Mouse (Mus musculus) small intestine, adult 2 months (tissue): ENCODE results near the gene Ube2i. TPM values are rescaled to one million over a fixed set of nuclear protein-coding genes. Genes with fewer than 3 reads are reported as not detected.
A peak's percentile ranks its signal among the peaks of the same experiment; 100 is the strongest.

Experiments
- H3K27ac ChIP-seq: fragments of 200-500 bp; 2 replicates; pipeline ENCODE4 v1.5.1; 2012; ENCODE audit warnings: low read depth, low read length, control low read depth, inconsistent platforms; ENCODE audit not compliant: insufficient read depth
- H3K27me3 ChIP-seq: fragments of 200-500 bp; 2 replicates; pipeline ENCODE4 v1.6.1; 2012; ENCODE audit warnings: mild to moderate bottlenecking, moderate library complexity, low read length, inconsistent platforms; ENCODE audit not compliant: control insufficient read depth, insufficient read depth
- H3K36me3 ChIP-seq: fragments of 200-500 bp; 2 replicates; pipeline ENCODE4 v1.6.1; 2012; ENCODE audit warnings: mild to moderate bottlenecking, low read length, control low read depth, inconsistent platforms; ENCODE audit not compliant: control insufficient read depth, insufficient read depth
- H3K4me1 ChIP-seq: fragments of 200-500 bp; 2 replicates; pipeline ENCODE4 v1.6.1; 2012; ENCODE audit warnings: low read length, inconsistent platforms, mixed read lengths; ENCODE audit not compliant: control insufficient read depth, insufficient read depth, insufficient read length
- H3K4me3 ChIP-seq: fragments of 200-500 bp; 2 replicates; pipeline ENCODE4 v1.5.1; 2012; ENCODE audit warnings: low read depth, mild to moderate bottlenecking, control low read depth, inconsistent platforms, low read length, moderate library complexity
- CTCF ChIP-seq: fragments of 200-500 bp; IDR thresholded peaks from 2 replicates; pipeline ENCODE4 v1.5.1; 2012; ENCODE audit warnings: low read depth, mild to moderate bottlenecking, control low read depth, inconsistent platforms, low read length, moderate library complexity, mixed read lengths; ENCODE audit not compliant: insufficient replicate concordance, insufficient read length; ENCODE audit errors: extremely low read depth
- POLR2A ChIP-seq: fragments of 200-500 bp; IDR thresholded peaks from 2 replicates; pipeline ENCODE4 v1.6.1; 2012; ENCODE audit warnings: low read depth, mild to moderate bottlenecking, control low read depth, inconsistent platforms, low read length, moderate library complexity
- WGBS: fragments of 180-500 bp; shearing (Covaris S2); methylation state at CpG from one replicate; pipeline ENCODE4 v1.1.7; 2018; 5-methylcytosine and 5-hydroxymethylcytosine counted together
- polyA plus RNA-seq: library from polyadenylated mRNA; depleted of rRNA; stranded (reverse); fragments of >200 nt; gene quantifications from 2 replicates; pipeline ENCODE4 v1.2.3, GENCODE M21; 2012; rRNA removed

Ube2i gene
- polyA plus RNA-seq: 24.8 and 50.8 TPM in 2 replicates

DNA sequence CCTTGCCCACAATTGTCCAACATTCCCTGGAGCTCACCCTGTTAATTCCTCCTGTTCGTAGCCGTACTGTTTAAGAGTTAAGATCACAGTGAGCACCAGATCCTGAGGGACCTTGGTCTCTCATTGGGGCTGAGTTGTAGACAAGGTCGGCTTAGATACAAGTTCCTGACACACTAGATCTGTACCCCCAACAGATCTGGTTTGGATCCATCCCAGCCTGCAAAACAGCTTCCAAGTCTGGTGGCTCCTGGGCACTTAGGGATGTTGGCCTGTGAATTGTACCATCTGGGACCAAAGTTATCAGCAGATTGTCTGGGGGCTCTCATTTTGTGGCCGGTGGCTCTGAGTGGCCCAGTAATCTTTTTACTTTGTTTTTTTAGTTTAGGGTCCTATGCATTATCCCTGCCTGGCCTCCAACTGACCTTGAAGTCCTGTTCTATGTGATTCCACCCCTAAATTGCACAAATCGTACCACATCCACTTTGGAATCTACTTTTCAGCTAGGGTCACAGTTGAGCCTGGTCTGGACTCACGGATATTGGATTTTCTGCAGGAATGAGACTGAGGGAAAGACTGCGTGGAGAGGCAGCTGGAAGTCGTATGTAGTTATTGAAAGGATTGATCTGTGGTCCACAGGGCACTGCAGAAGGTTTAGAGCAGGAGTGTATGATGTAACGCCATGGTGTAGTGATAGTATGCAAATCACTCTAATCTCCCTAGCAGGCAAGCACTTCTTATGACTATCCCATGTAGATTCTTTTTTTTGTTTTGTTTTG is at the start of gene Ube2i:
TSS of gene Ube2i (minus strand) at position 52 of the 776 bp plus-strand sequence.
- WGBS: 79% methylated on average over 9 of the region's 9 CpGs
- Histone ChIP-seq H3K27me3 (no peaks in the 10 kb centered on the region), H3K36me3 (no peaks in the 10 kb centered on the region), H3K4me1 (peaks cover 17% of the 10 kb centered on the region; the same call in 1 of the 2 replicates), H3K4me3 (peak within 1 kb of the TSS; percentile 88), H3K27ac (peak within 1 kb of the TSS; percentile 99)
- no peak for TF ChIP-seq CTCF
- no peak for TF ChIP-seq POLR2A

DNA sequence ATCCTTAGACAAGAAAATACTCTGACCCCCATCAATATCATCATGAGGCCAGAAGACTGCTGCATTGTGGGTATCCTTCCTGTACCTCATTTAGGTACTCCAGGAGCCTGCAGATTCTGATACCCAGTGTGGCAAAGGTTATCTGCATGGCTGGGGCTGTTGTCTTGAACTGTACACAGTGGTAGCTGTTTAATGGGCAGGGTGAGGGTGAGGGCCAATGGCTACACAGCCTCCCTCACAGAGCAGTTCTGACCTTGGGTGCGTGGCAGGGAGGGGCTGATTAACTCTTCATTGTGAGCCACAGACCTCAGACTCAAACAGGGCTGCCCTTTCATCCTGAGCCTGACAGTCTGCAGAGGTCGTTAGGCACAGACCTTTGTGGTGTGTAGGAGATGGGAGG is 48.5 kb upstream of the Ube2i start:
- H3K4me3 ChIP-seq: no peak overlapping the region
- 3% methylated on average over 2 of the region's 2 CpGs for WGBS
- no peak for TF ChIP-seq CTCF
- TF ChIP-seq POLR2A: no peak
- H3K27ac ChIP-seq: no peak overlapping the region
- no peaks in the 10 kb centered on the region for H3K4me1 ChIP-seq
- H3K27me3 ChIP-seq: peaks cover 2% of the 10 kb centered on the region; the same call in 1 of the 2 replicates
- no peaks in the 10 kb centered on the region for H3K36me3 ChIP-seq

DNA sequence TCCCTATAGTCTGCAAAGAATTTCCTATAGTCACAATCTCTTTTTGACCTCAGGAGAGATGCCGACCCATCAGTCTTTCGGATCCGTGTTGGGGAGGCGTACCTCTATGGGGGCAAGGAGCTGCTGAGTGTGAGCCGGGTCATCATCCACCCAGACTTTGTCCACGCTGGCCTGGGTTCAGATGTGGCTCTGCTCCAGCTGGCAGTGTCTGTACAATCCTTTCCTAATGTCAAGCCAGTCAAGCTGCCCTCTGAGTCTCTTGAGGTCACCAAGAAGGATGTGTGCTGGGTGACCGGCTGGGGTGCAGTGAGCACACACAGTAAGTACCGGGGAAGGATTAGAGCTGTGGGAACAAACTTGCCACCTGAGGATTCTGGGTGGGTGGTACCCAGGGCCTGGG is 46.4 kb upstream of the Ube2i start:
- WGBS: 83% methylated on average over 8 of the region's 8 CpGs
- Histone ChIP-seq H3K27ac (no peak overlapping the region), H3K4me1 (no peaks in the 10 kb centered on the region), H3K27me3 (peaks cover 2% of the 10 kb centered on the region; the same call in 1 of the 2 replicates), H3K36me3 (no peaks in the 10 kb centered on the region), H3K4me3 (no peak overlapping the region)
- TF ChIP-seq POLR2A (no peak), CTCF (no peak)

DNA sequence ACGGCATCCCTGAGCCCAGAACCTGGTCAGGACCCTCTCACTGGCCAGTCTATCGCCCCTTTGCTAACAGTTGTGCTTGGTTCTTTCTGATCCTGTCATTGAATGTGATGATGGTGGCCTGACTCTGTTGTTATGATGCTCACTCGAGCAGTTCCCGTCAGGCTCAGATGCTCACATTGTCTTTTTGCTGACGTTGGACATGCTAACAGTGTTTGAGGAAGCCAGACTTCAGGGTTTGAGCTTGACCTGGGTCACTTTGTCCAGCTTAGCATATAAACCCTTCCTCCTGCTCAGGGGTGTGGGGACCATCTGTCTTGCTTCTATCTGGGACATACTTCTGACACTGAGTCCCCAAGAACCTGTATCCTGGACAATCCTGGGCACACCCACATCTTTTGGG is 43.9 kb upstream of the Ube2i start, which contains the start of gene Prss29:
TSS of gene Prss29 (plus strand) at position 301 of the 400 bp plus-strand sequence.
- WGBS: 75% methylated on average over 5 of the region's 5 CpGs
- no peak within 1 kb of the TSS for H3K4me3 ChIP-seq
- H3K27ac ChIP-seq: no peak within 1 kb of the TSS
- H3K36me3 ChIP-seq: no peaks in the 10 kb centered on the region
- no peaks in the 10 kb centered on the region for H3K27me3 ChIP-seq
- no peaks in the 10 kb centered on the region for H3K4me1 ChIP-seq
- no peak for TF ChIP-seq CTCF
- no peak for TF ChIP-seq POLR2A

DNA sequence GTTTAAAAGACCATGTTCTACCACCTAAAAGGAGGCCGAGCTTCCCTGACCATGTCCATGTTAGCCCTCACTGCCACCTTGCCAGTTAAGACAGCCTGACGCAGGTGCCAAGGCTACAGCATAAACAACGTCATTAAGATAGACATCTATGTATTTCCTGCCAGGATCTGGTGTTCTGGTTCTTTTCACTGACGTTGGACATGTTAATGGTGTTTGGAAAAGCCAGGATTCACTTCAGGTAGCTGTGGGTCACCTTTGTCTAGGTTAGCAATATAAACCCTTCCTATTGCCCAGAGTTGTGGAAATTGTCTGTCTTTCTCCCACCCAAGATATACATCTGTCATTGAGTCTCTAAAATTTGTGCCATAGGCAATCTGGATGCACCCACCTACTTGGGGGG is 33.9 kb upstream of the Ube2i start, which contains the start of gene Prss28:
TSS of gene Prss28 (plus strand) at position 301 of the 400 bp plus-strand sequence.
- Histone ChIP-seq H3K4me1 (no peaks in the 10 kb centered on the region), H3K36me3 (no peaks in the 10 kb centered on the region), H3K27me3 (no peaks in the 10 kb centered on the region), H3K27ac (no peak within 1 kb of the TSS), H3K4me3 (no peak within 1 kb of the TSS)
- TF ChIP-seq POLR2A (no peak), CTCF (no peak)
- WGBS: 55% methylated on average over 4 of the region's 4 CpGs

DNA sequence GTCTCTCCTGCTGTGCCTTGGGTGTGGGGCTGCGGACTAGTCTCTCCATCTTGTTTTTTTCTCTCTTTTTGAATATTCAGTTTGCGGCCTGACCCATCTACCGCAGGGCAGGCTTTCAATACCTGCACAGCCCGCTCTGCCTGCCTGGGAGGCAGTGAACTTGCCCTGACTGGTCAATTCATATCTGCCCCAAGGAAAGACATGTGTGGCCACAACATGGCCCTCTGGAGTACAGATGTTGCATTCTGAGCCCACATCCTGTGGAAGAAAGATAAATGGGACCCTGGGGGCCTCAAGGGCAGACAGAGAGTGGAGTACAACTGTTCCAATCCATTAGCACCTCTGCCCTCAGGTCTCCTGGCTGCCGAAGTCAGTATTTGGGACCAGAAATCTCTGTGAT is 23.7 kb upstream of the Ube2i start, which contains the start of gene Prss34:
TSS of gene Prss34 (plus strand) at position 301 of the 400 bp plus-strand sequence.
- no peaks in the 10 kb centered on the region for H3K27me3 ChIP-seq
- no peaks in the 10 kb centered on the region for H3K36me3 ChIP-seq
- no peak for TF ChIP-seq POLR2A
- TF ChIP-seq CTCF: no peak
- H3K4me1 ChIP-seq: no peaks in the 10 kb centered on the region
- no peak within 1 kb of the TSS for H3K27ac ChIP-seq
- no peak within 1 kb of the TSS for H3K4me3 ChIP-seq
- WGBS: 68% methylated on average over 5 of the region's 5 CpGs

DNA sequence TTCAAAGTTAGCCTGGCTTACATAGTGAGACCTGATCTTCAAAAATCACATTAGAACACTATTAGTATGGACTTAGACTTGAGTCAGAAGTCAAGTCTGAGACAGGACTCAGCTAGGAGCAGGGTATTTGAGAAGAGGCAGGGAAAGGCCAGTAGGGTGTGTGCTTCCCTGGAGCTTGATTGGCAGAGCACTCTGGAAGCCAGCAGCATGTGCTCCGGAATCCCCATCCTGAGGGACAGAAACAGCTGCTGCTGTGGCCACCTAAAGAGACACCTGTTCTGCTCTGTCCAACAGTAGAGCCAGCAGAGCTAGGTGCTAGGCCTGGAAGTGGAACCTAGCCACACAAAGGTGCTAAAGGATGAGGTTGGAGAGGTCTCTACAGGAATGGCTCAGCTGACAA is 19.7 kb upstream of the Ube2i start:
- Histone ChIP-seq H3K4me1 (no peaks in the 10 kb centered on the region), H3K36me3 (no peaks in the 10 kb centered on the region), H3K27me3 (no peaks in the 10 kb centered on the region), H3K27ac (no peak overlapping the region), H3K4me3 (no peak overlapping the region)
- WGBS: 63% methylated on average over 1 of the region's 1 CpGs
- no peak for TF ChIP-seq CTCF
- no peak for TF ChIP-seq POLR2A
